Comparison of ENCODE assay signal across 10 mouse cellular contexts in the genomic region with DNA sequence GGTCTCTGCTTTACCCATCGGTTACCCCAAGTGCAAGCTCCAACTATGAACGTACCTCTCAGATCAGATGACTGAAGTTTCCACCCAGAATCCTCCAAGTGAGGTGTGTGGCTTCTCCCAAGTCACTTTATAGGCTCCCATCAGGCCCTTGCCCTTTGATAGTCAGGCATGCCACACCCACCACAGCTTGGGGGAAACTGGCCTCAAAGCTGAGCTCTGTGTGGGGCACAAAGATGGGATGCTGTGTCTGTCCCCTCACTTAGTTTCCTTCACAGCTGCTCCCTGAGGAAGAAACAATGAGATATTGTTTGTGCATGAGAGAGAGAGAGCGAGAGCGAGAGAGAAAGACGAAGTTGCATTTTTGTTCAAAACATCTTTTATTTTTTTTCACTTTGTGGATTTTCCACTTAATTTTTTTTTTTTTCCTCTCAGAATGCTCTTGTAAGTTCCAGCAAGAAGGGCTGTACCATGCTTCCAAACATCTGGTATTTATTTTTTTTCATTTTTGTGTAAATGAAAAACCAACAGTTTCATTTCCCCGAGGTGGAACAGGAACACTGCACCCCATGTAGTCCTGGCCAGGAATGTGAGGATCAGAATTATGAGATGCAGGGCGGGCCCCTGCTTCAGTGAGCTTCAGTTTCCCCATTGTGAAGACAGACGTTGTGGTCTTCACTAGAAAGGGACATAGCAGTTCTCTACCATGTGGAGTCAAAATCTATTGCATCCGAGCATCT. TPM values are rescaled to one million over a fixed set of nuclear protein-coding genes. Genes with fewer than 3 reads are reported as not detected.
DNase-seq lines count a peak whose midpoint lies in the region; ATAC-seq and TF ChIP-seq lines count a peak whose summit lies in the region.
"Had no signal": no experiment of that assay in that cellular context is flagged by ENCODE, and none has a peak within 500 bp of the region (broad histone marks: within the 10 kb centered on the region; RNA-seq: fewer than 3 reads in every experiment).

TSS of gene Apod (minus strand) at position 312 of the 737 bp plus-strand sequence.

- no peak within 1 kb of the TSS for H3K4me3 ChIP-seq in heart, adult 2 months
- no peak within 1 kb of the TSS for H3K4me3 ChIP-seq in heart, embryonic 12.5 days
- H3K4me3 ChIP-seq in forebrain, postnatal 0 days (ENCODE audit: low read depth, low read length): no peak within 1 kb of the TSS
- H3K4me3 ChIP-seq in neural tube, embryonic 13.5 days: no peak within 1 kb of the TSS
- H3K4me3 ChIP-seq: erythroblast, embryonic 14.5 days; liver, embryonic 15.5 days had no signal

- no peaks in the 10 kb centered on the region for H3K27me3 ChIP-seq in heart, adult 2 months (ENCODE audit: control insufficient read depth, insufficient read depth, low read length)
- H3K27me3 ChIP-seq in heart, embryonic 12.5 days (replicated peaks): no peaks in the 10 kb centered on the region
- H3K27me3 ChIP-seq in forebrain, postnatal 0 days (ENCODE audit: insufficient read depth, low read length): no peaks in the 10 kb centered on the region
- H3K27me3 ChIP-seq in neural tube, embryonic 13.5 days: no peaks in the 10 kb centered on the region
- H3K27me3 ChIP-seq: liver, embryonic 15.5 days had no signal

- no peaks in the 10 kb centered on the region for H3K9me3 ChIP-seq in heart, embryonic 12.5 days (replicated peaks)
- H3K9me3 ChIP-seq in forebrain, postnatal 0 days (ENCODE audit: low read length): no peaks in the 10 kb centered on the region
- H3K9me3 ChIP-seq in neural tube, embryonic 13.5 days: no peaks in the 10 kb centered on the region
- H3K9me3 ChIP-seq: liver, embryonic 15.5 days had no signal

- peaks cover 10% of the 10 kb centered on the region for H3K4me1 ChIP-seq in heart, adult 2 months (ENCODE audit: control insufficient read depth, insufficient read depth, low read length)
- H3K4me1 ChIP-seq in heart, embryonic 12.5 days (replicated peaks): peaks cover 14% of the 10 kb centered on the region; the same call in 1 of the 2 replicates
- no peaks in the 10 kb centered on the region for H3K4me1 ChIP-seq in forebrain, postnatal 0 days (ENCODE audit: insufficient read depth)
- H3K4me1 ChIP-seq in neural tube, embryonic 13.5 days (replicated peaks): peaks cover 22% of the 10 kb centered on the region
- H3K4me1 ChIP-seq: liver, embryonic 15.5 days had no signal

- peak within 1 kb of the TSS; percentile 44 for H3K27ac ChIP-seq in heart, adult 2 months
- H3K27ac ChIP-seq in heart, embryonic 12.5 days (ENCODE audit: poor library complexity, severe bottlenecking): no peak within 1 kb of the TSS
- peak within 1 kb of the TSS; percentile 50 for H3K27ac ChIP-seq in forebrain, postnatal 0 days (ENCODE audit: low read depth, low read length)
- peak within 1 kb of the TSS; percentile 42; the same call in 1 of the 2 replicates for H3K27ac ChIP-seq in neural tube, embryonic 13.5 days (replicated peaks)
- H3K27ac ChIP-seq: liver, embryonic 15.5 days had no signal

- intact Hi-C loops in heart, adult 2 months (cut with DNase I): loop anchor here (5.0 kb wide), 1 partner anchor 38 kb away; no protein-coding TSS in a partner anchor

- no peak within 1 kb of the TSS for H3K4me2 ChIP-seq in heart, embryonic 12.5 days
- H3K4me2 ChIP-seq in forebrain, postnatal 0 days (ENCODE audit: low read depth): no peak within 1 kb of the TSS
- H3K4me2 ChIP-seq in neural tube, embryonic 13.5 days: no peak within 1 kb of the TSS
- H3K4me2 ChIP-seq: liver, embryonic 15.5 days had no signal

- ATAC-seq in heart, embryonic 12.5 days (ENCODE audit: insufficient number of reproducible peaks, low FRiP score): no peak
- no peak for ATAC-seq in forebrain, postnatal 0 days
- no peak for ATAC-seq in neural tube, embryonic 13.5 days (ENCODE audit: low read depth)
- ATAC-seq in cerebellum, adult (ENCODE audit: insufficient number of reproducible peaks, low FRiP score, low TSS enrichment): no peak

- no peak within 1 kb of the TSS for H3K9ac ChIP-seq in heart, adult 2 months (ENCODE audit: low read depth, low read length)
- no peak within 1 kb of the TSS for H3K9ac ChIP-seq in heart, embryonic 12.5 days
- H3K9ac ChIP-seq in forebrain, postnatal 0 days: no peak within 1 kb of the TSS
- H3K9ac ChIP-seq in neural tube, embryonic 13.5 days: no peak within 1 kb of the TSS
- H3K9ac ChIP-seq: liver, embryonic 15.5 days had no signal

- TF ChIP-seq EP300 in heart, adult 2 months (IDR thresholded peaks at IDR 0.05; ENCODE audit: insufficient read depth, low read depth, low read length): no peak

- H3K36me3 ChIP-seq in heart, adult 2 months (ENCODE audit: control insufficient read depth, insufficient read depth, low read length): no peaks in the 10 kb centered on the region
- no peaks in the 10 kb centered on the region for H3K36me3 ChIP-seq in heart, embryonic 12.5 days
- no peaks in the 10 kb centered on the region for H3K36me3 ChIP-seq in forebrain, postnatal 0 days (ENCODE audit: insufficient read depth)
- no peaks in the 10 kb centered on the region for H3K36me3 ChIP-seq in neural tube, embryonic 13.5 days
- H3K36me3 ChIP-seq: liver, embryonic 15.5 days had no signal

- 68% methylated on average over 9 of the region's 9 CpGs for WGBS in heart, adult 2 months
- WGBS in heart, embryonic 12.5 days: 72% methylated on average over 9 of the region's 9 CpGs
- WGBS in forebrain, postnatal 0 days: 46% methylated on average over 9 of the region's 9 CpGs
- WGBS in neural tube, embryonic 13.5 days: 40% methylated on average over 9 of the region's 9 CpGs

- DNase-seq in heart, adult 2 months: no peak
- DNase-seq in forebrain, postnatal 0 days: no peak
- peak; percentile 33 for DNase-seq in left cerebral cortex, adult 11 months (ENCODE audit: low spot score)
- DNase-seq in adrenal gland, adult 18-20 months (ENCODE audit: low spot score in 2 of 2): no peak
- no peak for DNase-seq in spleen, postnatal 14 days (ENCODE audit: low spot score in 2 of 2)

- no peaks in the 10 kb centered on the region for H3K79me2 ChIP-seq in heart, adult 2 months (replicated peaks; ENCODE audit: control insufficient read depth, insufficient read depth, low read length)

- TF ChIP-seq POLR2A in heart, adult 2 months (IDR thresholded peaks at IDR 0.05; ENCODE audit: insufficient read depth, low read depth, low read length): no peak

- TF ChIP-seq CTCF in heart, adult 2 months (IDR thresholded peaks at IDR 0.05): no peak
- no peak for TF ChIP-seq CTCF in forebrain, postnatal 0 days (IDR thresholded peaks at IDR 0.05; ENCODE audit: low read depth)

RNA-seq across cellular contexts. Expression of gene Apod, which starts in this region (rescaled TPM):
- 1 to 10 TPM; 5.3 to 7.5 TPM for total RNA-seq in heart, adult 2 months (2021)
- polyA plus RNA-seq in heart, adult 2 months (2012; rRNA removed): 4.4 and 4.7 TPM in 2 replicates
- 0.27 TPM in 1 of 2 replicates, not detected in the other for polyA plus RNA-seq in heart, embryonic 12.5 days (2016; fragmentation: Nextera tagmentation; extraction: Ambion mirVana)
- 81.9 and 84.2 TPM in 2 replicates for total RNA-seq in forebrain, postnatal 0 days (2014; rRNA removed)
- 179 and 215 TPM in 2 replicates for polyA plus RNA-seq in forebrain, postnatal 0 days (2015; fragmentation: Nextera tagmentation; extraction: Ambion mirVana)
- polyA plus RNA-seq in neural tube, embryonic 13.5 days (2015; fragmentation: Nextera tagmentation; extraction: Ambion mirVana): 49.6 and 60.2 TPM in 2 replicates
- total RNA-seq in adrenal gland, adult 18-20 months (2021): 10 to 100 TPM in 1 of 2 experiments, 1 to 10 TPM in 1; 7.3 to 13.7 TPM
- polyA plus RNA-seq: erythroblast, embryonic 14.5 days; liver, embryonic 15.5 days had no signal
